Mouse (Mus musculus) neural tube, embryonic 11.5 days (tissue): ENCODE results near the gene Ache. TPM values are rescaled to one million over a fixed set of nuclear protein-coding genes. Genes with fewer than 3 reads are reported as not detected.

Source experiments
- ATAC-seq: fragments of 200-750 bp; cut with Nextera tagmentation; 2 replicates; pipeline ENCODE4 v1.8.0; 2017; ENCODE audit warnings: moderate number of reproducible peaks, mild to moderate bottlenecking, moderate TSS enrichment, moderate library complexity; ENCODE audit not compliant: insufficient read depth, low FRiP score, low TSS enrichment
- DNase-seq: peaks from one replicate; pipeline ENCODE4 v3.0.0-alpha.2; 2015; ENCODE audit warnings: low spot score
- H3K27ac ChIP-seq: fragments of 300-500 bp; sonication (generic); 2 replicates; pipeline ENCODE4 v1.5.1; 2014; ENCODE audit warnings: low read depth, mild to moderate bottlenecking, low read length
- H3K27me3 ChIP-seq: fragments of 300-500 bp; sonication (generic); 2 replicates; pipeline ENCODE4 v1.6.1; 2014; ENCODE audit warnings: mild to moderate bottlenecking, low read length, mixed read lengths; ENCODE audit not compliant: control insufficient read depth, insufficient read depth
- H3K36me3 ChIP-seq: fragments of 300-500 bp; sonication (generic); 2 replicates; pipeline ENCODE4 v1.6.1; 2014; ENCODE audit warnings: mild to moderate bottlenecking, low read length, moderate library complexity, mixed read lengths; ENCODE audit not compliant: control insufficient read depth, insufficient read depth
- H3K4me1 ChIP-seq: fragments of 300-500 bp; sonication (generic); 2 replicates; pipeline ENCODE4 v1.6.1; 2014; ENCODE audit warnings: low read length, mixed read lengths; ENCODE audit not compliant: control insufficient read depth, insufficient read depth
- H3K4me2 ChIP-seq: fragments of 300-500 bp; sonication (generic); 2 replicates; pipeline ENCODE4 v1.6.1; 2014; ENCODE audit warnings: low read depth, mild to moderate bottlenecking, moderate library complexity
- H3K4me3 ChIP-seq: fragments of 300-500 bp; sonication (generic); 2 replicates; pipeline ENCODE4 v1.5.1; 2014; ENCODE audit warnings: low read depth, low read length
- H3K9ac ChIP-seq: fragments of 300-500 bp; sonication (generic); 2 replicates; pipeline ENCODE4 v1.6.1; 2014; ENCODE audit warnings: mild to moderate bottlenecking, low read length
- H3K9me3 ChIP-seq: fragments of 300-500 bp; sonication (generic); 2 replicates; pipeline ENCODE4 v1.6.1; 2016; ENCODE audit warnings: low read length; ENCODE audit not compliant: control insufficient read depth
- WGBS: fragments of 180-500 bp; shearing (Covaris S2); extraction: QIAGEN DNeasy Blood & Tissue Kit; methylation state at CpG from one replicate; pipeline ENCODE4 v1.1.7; 2014; 5-methylcytosine and 5-hydroxymethylcytosine counted together
- polyA plus RNA-seq: library from polyadenylated mRNA; unstranded; fragments of >200 nt; fragmentation: Nextera tagmentation; extraction: Ambion mirVana; gene quantifications from 2 replicates; pipeline ENCODE4 v1.2.1, GENCODE M21; 2014

Ache gene
- polyA plus RNA-seq, 1 experiment from 2014 or later = 14.7 TPM

GRCm38 (mm10) chr5:137304816-137305215 is 17.5 kb downstream of the Ache start:
- Histone ChIP-seq H3K9me3 (no peaks in the 10 kb centered on the region), H3K27me3 (no peaks in the 10 kb centered on the region), H3K9ac (no peak overlapping the region), H3K4me3 (0 out of 2 replicates have a peak overlapping the region, but pooled peaks have one; percentile 2), H3K27ac (no peak overlapping the region), H3K4me2 (peak overlapping the region; percentile 61), H3K36me3 (peaks cover 24% of the 10 kb centered on the region), H3K4me1 (peaks cover 22% of the 10 kb centered on the region)
- ATAC-seq (no peak), DNase-seq (no peak)
- WGBS = 15% methylated on average over 4 of the region's 4 CpGs

GRCm38 (mm10) chr5:137305822-137306221 is 18.5 kb downstream of the Ache start:
- Histone ChIP-seq H3K9me3 (no peaks in the 10 kb centered on the region), H3K36me3 (peaks cover 17% of the 10 kb centered on the region), H3K4me2 (peak overlapping the region; percentile 61), H3K27me3 (no peaks in the 10 kb centered on the region), H3K27ac (no peak overlapping the region), H3K9ac (peak overlapping the region; percentile 77; the same call in 1 of the 2 replicates), H3K4me3 (peak overlapping the region; percentile 60), H3K4me1 (peaks cover 22% of the 10 kb centered on the region)
- 43% methylated on average over 3 of the region's 3 CpGs for WGBS
- DNase-seq (no peak), ATAC-seq (no peak)

- Histone ChIP-seq H3K36me3 (peaks cover 13% of the 10 kb centered on the region), H3K4me2 (peak overlapping the region; percentile 61), H3K27ac (peak overlapping the region; percentile 96), H3K9me3 (no peaks in the 10 kb centered on the region), H3K4me3 (peak overlapping the region; percentile 60), H3K27me3 (no peaks in the 10 kb centered on the region), H3K9ac (peak overlapping the region; percentile 77), H3K4me1 (peaks cover 22% of the 10 kb centered on the region)
- 17% methylated on average over 12 of the region's 12 CpGs for WGBS
- no peak for DNase-seq
- no peak for ATAC-seq
These were observed 19.2 kb downstream of the Ache start for GRCm38 (mm10) chr5:137306439-137307005.

- peak; percentile 83 for ATAC-seq
- peaks cover 22% of the 10 kb centered on the region for H3K4me1 ChIP-seq
- H3K9ac ChIP-seq = peak within 1 kb of the TSS; percentile 77
- peak within 1 kb of the TSS; percentile 96 for H3K27ac ChIP-seq
- peak; percentile 94 for DNase-seq
- no peaks in the 10 kb centered on the region for H3K9me3 ChIP-seq
- under 1% methylated on average over 54 of the region's 72 CpGs for WGBS
- H3K27me3 ChIP-seq = no peaks in the 10 kb centered on the region
- H3K4me3 ChIP-seq = peak within 1 kb of the TSS; percentile 60
- H3K4me2 ChIP-seq = peak within 1 kb of the TSS; percentile 61
- peaks cover 8% of the 10 kb centered on the region for H3K36me3 ChIP-seq
These were observed 20.0 kb downstream of the Ache start, which contains the start of gene Srrt for GRCm38 (mm10) chr5:137307071-137307912. TSS of gene Srrt (minus strand) at chr5:137307674.

- peak overlapping the region; percentile 49 for H3K4me2 ChIP-seq
- peaks cover 6% of the 10 kb centered on the region for H3K36me3 ChIP-seq
These were observed 21.0 kb downstream of the Ache start for GRCm38 (mm10) chr5:137308356-137308755.

GRCm38 (mm10) chr5:137313466-137314192 is 26.3 kb downstream of the Ache start:
- DNase-seq = no peak
- Histone ChIP-seq H3K4me2 (peak overlapping the region; percentile 83), H3K36me3 (0 out of 2 replicates have a peak, but pooled peaks cover 3% of the 10 kb centered on the region), H3K9ac (peak overlapping the region; percentile 75), H3K9me3 (no peaks in the 10 kb centered on the region), H3K4me1 (peaks cover 21% of the 10 kb centered on the region), H3K4me3 (peak overlapping the region; percentile 53), H3K27ac (0 out of 2 replicates have a peak overlapping the region, but pooled peaks have one; percentile 34), H3K27me3 (no peaks in the 10 kb centered on the region)
- peak; percentile 27; the same call in 1 of the 2 replicates for ATAC-seq
- 4% methylated on average over 22 of the region's 22 CpGs for WGBS

More at GRCm38 (mm10) chr5:137308356-137308755, 21.0 kb downstream of the Ache start:
- WGBS = 92% methylated on average over 4 of the region's 4 CpGs
- Histone ChIP-seq H3K4me1 (peaks cover 30% of the 10 kb centered on the region), H3K9ac (peak overlapping the region; percentile 77; the same call in 1 of the 2 replicates), H3K27ac (peak overlapping the region; percentile 96; the same call in 1 of the 2 replicates), H3K9me3 (no peaks in the 10 kb centered on the region), H3K4me3 (peak overlapping the region; percentile 60), H3K27me3 (no peaks in the 10 kb centered on the region)
- no peak for ATAC-seq
- no peak for DNase-seq

- Histone ChIP-seq H3K27ac (peak within 1 kb of the TSS; percentile 34; the same call in 1 of the 2 replicates), H3K9me3 (no peaks in the 10 kb centered on the region), H3K4me1 (peaks cover 21% of the 10 kb centered on the region), H3K9ac (peak within 1 kb of the TSS; percentile 75), H3K27me3 (no peaks in the 10 kb centered on the region), H3K4me3 (peak within 1 kb of the TSS; percentile 53), H3K4me2 (peak within 1 kb of the TSS; percentile 83), H3K36me3 (peaks cover 3% of the 10 kb centered on the region; the same call in 1 of the 2 replicates)
- whole genome bisulfite sequencing = 16% methylated on average over 30 of the region's 30 CpGs
- ATAC-seq (peak; percentile 83), DNase-seq (peak; percentile 90)
These were observed 27.1 kb downstream of the Ache start, which contains the start of gene Trip6 for GRCm38 (mm10) chr5:137314193-137315083. TSS of gene Trip6 (minus strand) at chr5:137314404.
